Mouse (Mus musculus) thymus, adult 18-20 months (tissue): Measurements from ENCODE around the gene Rabgef1.

Experiments
- DNase-seq, 2 experiments: peaks; one replicate each; pipeline ENCODE4 v3.0.0; 2022; ENCODE audit warnings: mixed read lengths in 2 of 2

Rabgef1 gene

DNA sequence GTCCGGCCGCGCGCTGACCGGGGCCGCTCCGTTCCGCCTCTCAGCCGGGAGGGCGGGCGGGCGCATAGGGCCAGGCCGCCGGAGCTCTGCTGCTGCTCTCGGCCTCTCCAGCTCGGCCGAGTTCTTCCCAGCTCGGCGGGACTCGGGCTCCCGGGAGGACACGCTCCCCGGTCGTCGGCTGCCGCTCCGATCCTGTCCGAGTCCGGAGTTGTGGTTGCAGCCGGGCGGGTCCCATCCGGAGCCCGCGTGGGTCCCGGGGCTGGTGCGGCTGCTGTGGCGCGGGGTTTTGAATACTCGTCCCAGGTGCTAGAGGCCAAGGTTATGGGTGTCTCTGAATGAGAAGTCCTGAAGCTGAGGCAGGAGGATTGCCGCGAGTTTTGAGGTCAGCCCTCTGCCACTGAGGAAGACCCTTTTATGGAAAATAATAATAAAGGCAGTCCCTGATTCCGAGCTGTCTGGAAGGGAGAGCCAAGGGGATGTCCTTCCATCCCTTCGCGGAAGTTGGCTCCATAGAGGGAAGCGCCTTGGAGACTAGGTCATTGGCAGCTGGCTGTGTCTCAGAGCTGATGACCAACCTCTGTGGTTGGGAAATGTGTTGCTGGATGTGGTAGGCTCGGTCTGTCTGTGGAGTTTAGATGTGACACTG is 481 bp downstream of the Rabgef1 start:
- peak in 1 of 2 experiments; percentile 48 for DNase-seq

DNA sequence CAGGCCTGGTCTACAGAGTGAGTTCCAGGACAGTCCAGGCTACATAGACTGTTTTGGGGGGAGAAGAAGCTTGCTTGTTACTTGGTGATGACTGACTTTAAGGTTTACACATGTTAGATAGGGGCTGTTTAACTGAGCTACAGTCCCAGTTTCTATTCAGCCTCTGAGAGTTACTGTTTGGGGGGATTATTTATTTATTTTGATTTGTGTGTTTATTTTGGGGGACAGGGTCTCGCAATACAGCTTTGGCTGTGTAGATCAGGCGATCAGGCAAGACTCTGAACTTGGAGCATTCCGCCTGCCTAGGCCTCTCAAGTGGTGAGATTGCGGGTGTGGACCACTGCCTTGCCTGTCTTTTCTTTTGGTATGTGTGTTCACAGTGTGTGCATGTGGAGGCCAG is 1.4 kb downstream of the Rabgef1 start:
- no peak for DNase-seq

DNA sequence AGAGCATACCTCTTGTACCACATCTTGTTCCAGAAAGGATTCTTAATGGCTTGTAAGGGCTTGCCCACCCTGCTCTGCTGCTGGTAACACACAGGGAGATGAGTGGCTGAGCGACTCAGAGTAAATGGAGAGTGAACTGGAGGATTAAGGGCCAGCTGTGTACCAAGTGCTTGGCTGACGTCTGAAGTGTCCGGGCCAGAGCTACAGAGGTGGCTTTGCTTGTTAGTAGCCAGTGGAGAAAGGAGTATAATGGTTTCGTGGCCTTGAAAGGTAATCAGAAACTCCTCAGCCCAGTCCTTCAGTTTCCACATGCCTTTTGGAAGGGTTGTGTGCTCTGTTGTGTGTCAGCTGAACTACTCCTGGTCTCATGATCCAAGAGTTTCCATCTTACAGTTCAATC is 6.3 kb downstream of the Rabgef1 start:
- no peak for DNase-seq

DNA sequence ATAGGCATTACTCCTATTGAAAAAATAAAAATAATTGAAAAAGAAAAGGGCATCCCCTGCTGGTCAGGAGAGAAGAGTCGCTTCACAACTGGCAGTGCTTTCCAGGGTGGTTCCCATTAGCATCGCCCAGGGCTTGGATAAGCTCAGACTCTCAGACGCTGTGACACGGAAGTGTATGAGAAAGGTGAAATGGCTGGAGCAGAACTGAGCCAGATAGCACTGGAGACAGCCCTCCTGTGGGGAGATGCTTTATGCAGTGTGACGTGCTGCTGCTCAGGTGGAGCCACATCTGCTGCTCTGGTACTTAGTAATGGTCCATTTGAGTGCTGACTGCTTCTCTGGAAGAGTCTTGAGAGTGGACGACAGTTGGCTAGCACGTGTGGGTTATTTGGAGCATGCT is 8.8 kb downstream of the Rabgef1 start:
- no peak for DNase-seq

DNA sequence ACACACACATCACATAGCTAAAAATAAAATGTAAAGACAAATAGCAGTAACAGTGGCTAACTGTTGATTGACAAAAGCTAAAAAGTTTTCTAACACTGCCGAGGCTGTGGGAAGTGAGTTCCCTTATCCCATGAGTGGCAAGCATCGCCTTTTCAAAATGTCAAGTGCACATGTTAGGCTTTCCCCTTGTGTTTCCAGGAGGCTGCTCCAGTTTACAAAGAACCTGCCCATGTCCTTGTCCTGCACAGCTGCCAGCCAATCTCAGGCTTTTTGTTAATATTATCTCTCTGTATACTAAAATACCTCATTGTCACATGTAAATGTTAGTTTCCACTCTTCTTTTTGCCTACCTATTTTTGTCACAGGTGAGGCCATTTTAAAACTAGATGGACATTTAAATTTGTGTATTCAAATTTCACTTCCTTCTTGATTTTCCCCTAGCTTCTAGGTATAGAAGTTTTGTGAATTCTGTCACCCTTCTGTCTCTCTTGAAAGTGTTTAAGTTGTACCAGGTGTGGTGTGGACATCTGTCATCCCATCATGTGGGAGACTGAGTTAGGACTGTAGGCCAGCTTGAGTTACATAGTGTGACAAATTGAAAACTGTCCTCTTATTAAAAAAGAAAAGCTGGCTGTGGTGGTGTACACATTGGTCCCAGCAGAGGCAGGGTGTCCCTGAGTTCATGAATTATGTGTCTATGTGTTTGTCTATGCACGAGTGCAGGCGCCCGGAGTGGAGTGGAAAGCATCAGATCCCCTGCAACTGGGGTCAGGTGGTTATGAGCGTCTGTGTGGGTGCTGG is 10.3 kb downstream of the Rabgef1 start:
- no peak for DNase-seq

DNA sequence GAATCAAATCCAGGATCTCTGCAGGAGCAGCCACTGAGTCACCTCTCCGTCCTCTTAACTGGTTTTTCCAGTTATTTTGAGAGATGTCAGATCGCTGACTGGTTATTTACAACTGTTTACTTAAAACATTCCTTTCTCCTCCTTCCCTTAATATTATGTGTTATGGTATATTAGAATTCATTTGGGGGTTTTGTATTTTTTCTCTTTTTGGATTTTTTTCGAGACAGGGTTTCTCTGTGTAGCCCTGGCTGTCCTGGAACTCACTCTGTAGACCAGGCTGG is 10.9 kb downstream of the Rabgef1 start:
- no peak for DNase-seq

DNA sequence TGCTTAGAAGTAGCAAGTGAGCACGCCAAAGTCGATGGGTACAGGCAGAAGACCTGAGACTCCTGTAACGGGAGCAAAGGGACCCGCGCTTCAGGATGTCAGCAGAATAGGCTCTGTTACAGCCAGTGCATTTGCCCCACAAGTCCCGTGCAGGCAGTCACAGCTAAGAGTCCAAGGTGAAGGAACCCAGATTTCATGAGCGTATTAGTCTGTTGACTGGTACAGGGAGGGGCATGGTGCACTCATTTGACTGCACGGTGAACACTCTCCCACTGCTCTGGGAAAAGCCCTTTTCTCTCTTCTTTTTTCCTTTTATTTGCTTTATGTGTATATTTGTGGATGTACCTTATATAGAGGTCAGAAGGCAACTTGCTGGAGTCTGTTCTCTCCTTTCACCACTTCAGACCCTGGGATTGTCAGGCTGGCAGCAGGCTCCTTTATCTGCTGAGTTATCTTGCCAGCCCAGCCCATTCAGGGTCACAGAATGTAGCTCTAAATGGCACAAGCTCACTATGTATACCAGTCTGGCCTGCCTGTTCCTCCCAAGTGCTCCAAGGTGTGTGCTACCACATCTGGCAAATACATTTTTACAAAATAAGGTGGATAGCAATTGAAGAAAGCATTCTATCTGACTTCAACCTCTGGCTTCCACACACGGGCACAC is 12.7 kb downstream of the Rabgef1 start:
- DNase-seq = no peak

DNA sequence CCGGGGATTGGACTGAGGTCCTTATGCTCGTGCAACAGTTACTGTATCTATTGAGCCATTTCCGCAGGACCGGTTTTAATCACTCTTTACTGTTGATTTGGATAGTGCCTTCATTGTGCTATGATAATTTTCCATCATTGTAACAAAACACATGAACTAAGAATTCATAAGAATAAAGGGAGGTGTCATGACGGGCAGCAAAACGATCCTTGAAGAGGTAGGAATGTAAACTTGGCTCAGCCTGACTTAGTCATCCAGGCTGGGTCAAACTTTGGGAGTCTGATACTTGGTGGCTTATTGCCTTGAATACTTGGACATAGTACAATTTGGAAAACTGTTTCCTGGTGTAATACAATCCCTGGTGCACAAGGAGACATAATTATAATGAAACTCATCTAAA is 13.7 kb downstream of the Rabgef1 start:
- no peak for DNase-seq

DNA sequence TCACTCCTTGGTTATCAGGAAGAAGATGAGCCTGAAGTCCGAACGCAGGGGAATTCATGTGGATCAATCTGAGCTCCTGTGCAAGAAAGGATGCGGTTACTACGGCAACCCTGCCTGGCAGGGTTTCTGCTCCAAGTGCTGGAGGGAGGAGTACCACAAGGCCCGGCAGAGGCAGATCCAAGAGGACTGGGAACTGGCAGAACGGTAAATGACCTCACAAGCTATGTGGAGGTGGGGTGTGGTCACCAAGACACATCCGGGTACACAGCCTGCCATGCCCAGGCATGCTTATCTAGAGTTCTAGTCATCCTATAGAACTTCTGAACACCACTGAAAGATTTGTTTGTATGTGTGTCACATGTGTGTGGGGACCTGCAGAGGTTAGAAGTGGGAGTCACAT is 15.8 kb downstream of the Rabgef1 start:
- DNase-seq = no peak

DNA sequence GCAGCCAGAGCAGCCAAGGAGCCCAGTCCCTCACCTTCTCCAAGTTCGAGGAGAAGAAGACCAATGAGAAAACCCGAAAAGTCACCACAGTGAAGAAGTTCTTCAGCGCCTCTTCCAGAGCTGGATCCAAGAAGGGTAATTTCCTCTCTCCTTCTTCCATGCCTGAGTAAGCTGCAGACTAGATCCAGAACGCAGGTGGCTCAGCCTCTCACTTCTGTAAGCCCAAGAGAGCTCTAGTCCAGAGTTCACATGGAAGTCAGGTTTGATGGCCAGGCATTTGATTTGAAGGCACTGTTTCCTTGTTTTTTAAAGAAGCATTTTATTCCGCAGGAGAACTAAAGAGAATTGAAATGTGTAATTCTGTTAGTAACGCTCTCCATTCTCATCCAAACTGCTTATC is 19.3 kb downstream of the Rabgef1 start:
- DNase-seq = no peak

DNA sequence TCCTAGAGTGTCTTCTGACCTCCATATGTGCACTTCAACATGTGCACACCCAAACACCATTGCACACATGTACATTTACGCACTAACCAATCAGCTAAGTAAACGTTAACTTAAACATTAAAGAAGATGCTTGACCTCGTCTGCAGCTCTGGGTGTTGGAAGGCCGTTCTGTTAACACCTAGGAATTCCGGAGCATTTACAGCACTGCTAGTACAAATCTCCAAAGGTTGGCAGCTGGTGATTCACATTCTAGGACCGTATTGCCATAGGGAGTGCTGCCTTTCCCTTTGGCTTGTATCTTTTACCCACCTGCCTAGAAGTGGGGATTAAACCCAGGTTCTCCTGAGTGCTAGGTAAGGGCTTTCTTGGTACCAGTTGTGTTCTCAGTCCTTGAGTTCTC is 20.3 kb downstream of the Rabgef1 start:
- no peak for DNase-seq

DNA sequence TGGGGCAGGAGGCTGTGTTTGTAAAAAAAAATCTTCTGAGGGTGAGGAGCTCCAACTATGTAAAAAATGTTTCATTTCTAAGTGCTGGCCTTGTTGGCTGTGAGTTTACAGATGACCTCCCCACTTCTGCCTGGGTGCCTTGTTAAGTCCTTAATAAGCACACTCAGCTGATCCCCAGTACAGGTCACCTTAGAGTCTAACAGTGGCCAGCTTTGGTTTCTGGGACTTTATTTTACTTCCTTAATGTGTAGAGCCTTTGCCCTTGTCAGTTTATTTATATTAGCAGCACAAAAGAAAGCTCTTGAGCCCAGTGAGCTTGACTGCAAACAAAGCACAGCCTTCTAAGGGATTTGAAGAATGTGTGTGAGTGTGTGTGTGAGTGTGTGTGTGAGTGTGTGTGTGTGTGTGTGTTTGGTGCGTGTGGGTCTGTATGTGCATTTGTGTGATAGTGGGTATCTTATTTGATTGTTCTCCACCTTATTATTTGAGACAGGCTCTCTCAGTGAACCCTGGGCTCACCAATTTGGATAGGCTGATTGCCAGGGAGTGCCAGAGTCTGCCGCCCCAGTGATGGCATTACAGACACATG is 20.9 kb downstream of the Rabgef1 start:
- DNase-seq = no peak

DNA sequence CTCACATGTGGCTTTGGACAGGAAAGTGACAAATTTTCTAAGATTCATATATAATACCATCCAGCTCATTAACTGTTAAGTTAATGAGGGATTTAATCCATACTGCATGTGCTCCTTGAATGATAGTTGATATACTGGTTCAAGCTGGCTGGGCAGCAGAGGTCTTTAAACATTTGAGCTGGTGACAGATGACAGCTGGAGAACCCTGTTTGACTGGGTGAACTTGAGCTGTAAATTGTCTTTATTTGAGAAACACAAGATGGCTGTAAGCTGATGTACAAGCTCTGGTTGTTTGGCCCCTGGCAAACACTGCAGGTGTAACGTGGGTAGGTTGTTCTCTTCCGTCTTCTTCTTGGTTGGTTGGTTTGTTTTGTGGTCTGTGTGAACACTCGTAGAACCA is 22.2 kb downstream of the Rabgef1 start:
- DNase-seq = no peak

DNA sequence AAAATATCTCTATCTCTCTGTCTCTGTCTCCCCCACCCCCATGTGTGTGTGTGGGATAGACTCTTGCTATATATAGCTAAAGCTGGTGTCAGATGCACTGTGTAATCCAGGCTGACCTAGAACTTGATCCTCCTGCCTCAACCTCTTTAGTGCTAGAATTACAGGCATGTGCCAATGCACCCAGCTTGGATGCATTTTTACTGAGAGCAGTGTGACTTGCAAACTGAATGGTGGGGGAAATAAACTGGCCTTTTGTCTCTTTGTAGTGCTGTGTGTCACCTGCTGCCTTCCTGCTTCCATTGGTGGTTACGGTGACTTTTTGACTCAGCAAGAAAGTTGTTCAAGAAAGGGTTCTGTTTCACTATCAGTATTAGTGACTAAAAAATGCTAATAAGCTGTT is 24.7 kb downstream of the Rabgef1 start:
- DNase-seq = no peak

DNA sequence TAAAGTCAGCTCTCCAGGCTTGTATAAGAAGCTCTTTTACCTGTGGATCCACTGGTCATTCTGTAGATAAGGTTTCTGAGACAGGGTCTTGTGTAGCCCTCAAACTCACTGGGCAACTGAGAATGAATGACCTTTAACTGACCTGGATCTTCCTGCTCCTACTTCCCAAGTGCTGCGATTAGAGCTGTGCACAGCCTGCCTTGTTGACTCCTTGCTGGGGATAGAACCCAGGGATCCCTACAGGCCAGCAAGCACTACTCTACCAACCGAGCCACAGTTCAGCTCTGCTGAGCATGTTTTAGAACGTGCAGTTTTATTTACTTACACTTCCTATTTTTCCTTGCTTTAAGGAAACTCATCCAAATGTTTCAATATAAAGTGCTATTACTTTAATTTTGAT is 25.9 kb downstream of the Rabgef1 start:
- DNase-seq = no peak

DNA sequence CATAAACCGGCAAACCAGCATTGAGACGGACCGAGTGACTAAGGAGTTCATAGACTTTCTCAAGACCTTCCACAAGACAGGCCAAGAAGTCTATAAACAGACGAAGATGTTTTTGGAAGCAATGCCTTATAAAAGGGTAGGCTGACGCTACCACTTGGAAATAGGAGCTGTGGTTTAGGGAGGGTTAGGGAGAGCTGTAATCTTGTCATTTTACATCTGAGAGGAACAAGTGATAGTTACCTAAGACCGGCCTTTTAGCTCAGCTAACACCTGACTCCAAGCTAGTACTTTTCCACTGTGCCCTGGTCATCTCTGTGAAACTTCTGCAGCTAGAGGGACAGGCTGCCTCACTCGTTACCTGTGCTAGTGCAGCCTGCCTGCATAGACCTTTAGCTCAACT is 26.4 kb downstream of the Rabgef1 start:
- DNase-seq = no peak

DNA sequence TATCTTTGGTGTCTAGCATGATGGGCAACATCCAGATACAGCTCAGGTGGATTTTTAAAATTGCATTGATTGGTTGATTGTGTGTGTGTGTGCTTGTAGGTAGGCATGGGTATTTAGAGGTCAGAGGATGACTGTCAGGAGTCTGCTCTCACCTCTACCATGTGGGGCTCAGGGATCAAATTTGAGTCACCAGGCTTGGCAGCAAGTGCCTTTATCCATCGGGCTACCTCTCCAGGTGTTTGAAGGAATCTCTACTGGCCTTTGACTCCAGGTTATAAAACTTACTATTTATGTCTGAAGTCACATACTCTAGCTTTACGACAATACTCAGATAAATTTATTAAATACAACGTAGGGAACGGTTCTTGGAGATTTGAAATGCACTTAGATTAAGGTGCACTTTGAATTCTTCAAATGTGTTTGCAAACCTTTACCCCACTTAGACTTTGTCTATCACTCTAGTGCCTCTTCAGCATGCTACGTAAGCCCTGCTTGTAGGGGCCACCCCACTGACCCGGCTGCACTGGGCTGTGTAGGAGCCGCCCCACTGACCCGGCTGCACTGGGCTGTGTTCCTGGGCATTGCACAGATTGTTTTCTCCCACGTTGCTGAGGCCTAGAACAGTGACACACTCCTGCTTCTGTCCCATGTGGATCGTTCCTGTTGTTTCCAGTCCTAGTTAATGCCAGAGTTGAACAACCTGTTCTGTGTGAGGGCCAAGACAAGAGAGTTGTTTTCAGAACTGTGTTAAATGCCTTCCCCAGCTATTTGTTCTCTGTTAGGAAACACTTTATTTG is 28.8 kb downstream of the Rabgef1 start:
- no peak for DNase-seq

DNA sequence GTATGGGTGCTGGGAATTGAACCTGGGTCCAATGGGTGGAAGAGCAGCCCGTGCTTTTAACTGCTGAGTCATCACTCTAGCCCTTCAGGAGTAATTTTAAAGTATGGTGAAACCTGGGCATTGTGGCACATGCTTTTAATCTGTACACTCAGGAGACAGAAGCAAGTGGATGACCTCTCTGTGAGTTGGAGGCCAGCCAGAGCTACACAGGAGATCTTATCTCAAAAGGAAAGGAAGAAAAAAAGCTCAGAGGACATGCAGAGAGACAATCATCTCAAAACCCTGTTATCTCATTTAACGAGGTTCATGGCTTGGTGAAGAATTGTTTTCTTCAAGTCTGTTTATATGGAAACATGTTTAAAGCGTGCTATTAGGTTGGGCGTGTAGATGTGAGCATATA is 32.4 kb downstream of the Rabgef1 start:
- DNase-seq = no peak

DNA sequence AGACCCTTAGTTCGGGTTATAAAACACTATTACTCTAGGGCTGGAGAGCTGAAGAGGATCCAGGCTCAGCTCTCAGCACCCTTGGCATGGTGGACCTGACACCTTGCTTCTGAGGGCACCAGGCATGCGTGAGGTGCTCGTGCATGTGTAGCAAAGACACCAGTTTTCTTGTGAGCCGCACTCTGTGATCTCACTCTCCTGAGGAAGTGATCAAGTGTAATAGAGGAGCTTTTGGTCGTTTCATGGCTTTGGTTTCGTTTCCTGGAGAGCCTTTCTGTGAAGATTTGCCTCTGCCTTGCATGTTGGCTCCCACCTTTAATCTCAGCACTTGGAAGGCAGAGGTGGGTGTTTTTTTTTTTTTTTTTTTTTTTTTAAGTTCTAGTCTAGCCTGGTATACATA is 33.0 kb downstream of the Rabgef1 start:
- DNase-seq = no peak

DNA sequence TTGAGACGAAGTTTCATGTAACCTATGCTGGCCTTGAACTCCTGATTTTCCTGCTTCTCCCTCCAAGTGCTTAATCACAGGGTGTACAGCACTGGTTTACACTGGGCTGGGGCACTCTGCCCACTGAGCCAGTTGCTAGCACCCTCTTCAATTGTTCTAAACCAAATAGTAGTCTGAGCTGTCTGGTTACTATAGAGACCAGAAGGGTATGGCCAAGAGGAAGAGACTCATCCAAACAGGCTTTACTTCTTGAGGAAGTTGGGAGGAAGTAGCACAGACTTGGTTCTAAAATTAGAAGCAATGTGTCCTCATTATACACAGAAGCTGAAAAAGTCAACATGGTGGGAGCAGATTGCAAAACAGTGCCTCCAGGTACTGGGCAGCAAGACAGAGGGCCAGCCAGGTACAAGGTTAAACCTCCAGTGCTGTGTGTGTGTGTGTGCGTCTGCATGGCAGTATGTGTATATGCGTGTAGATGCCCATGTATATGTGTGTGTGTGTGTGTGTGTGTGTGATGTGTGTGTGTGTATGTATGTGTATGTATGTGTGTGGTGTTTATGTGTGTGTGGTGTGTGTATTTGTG is 33.9 kb downstream of the Rabgef1 start:
- DNase-seq = no peak

DNA sequence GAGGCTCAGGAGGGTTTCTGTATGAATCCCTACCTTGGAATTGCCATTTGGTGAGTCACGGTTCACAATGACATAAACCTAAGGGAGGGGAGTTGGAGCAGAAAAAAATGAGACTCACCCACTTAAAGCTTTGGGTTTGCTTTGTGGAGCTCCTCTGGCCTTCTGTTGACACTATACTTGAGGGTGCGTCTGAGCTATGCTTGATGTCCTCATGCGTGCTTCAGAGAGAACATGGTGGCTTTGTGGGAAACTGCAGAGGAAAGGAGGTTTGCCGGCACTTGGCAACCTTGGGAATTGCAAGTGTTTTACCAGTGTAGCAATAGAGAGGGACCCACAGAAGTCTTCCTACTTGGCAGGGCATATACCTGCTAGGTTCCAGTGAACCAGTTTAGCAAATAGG is 35.7 kb downstream of the Rabgef1 start:
- DNase-seq = no peak

DNA sequence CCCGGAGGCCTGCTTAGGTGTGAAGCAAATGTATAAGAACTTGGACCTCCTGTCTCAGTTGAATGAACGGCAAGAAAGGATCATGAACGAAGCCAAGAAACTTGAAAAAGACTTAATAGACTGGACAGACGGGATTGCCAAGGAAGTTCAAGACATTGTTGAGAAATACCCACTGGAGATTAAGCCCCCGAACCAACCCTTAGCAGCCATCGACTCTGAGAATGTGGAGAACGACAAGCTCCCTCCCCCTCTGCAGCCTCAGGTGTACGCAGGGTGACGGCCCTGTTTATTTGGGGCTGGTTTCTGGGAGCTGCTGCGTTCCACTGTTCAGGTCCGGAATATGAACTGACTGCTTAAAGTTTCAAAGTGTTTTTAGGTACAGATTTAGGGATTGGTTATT is 41.4 kb downstream of the Rabgef1 start:
- no peak for DNase-seq

DNA sequence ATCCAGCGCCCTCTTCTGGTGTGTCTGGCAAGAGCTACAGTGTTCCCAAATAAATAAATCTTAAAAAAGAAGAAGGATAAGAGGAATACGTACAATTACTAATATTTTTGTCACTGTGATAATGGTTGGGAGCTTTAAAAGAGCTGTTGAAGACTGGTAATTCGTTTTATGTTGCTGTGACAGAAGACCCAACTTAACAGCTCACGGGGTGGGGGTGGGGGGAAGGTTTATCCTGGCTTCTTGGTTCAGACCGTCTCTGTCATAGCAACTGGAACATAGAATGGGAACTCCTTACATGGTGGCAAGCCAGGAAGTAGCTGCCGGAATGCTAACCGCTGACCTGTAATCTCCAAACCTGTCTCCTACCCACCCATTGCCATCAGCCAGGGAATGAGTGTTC is 45.2 kb downstream of the Rabgef1 start, which contains the start of gene Tmem248:
TSS of gene Tmem248 (plus strand) at position 301 of the 400 bp plus-strand sequence.
- DNase-seq = no peak
